Mouse (Mus musculus) ovary, postnatal 10 days (tissue): ENCODE measurements around the gene Zfp704.

ENCODE experiments used
- DNase-seq: peaks from one replicate; pipeline ENCODE4 v3.0.0; 2022; ENCODE audit warnings: low spot score

The Zfp704 gene

DNA sequence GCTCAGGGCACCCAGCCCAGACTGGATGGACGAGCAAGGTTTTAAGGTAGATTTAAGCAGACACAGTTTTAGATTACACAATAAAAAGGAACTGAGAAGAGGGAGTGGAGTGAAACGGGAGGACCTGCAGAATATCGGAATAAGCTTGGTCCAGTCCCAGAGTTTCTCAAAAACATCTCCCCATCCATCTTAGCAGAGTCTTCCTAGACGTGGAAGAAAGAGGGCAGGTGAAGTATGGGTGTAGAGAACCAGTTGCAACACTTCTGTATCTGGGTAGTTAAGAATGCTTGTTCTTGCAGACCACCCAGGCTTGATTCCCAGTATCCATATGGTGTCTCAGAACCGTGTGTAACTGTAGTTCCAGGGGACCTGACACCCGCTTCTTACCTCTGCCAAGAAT, 149.6 kb downstream of the Zfp704 start:
- DNase-seq: no peak

DNA sequence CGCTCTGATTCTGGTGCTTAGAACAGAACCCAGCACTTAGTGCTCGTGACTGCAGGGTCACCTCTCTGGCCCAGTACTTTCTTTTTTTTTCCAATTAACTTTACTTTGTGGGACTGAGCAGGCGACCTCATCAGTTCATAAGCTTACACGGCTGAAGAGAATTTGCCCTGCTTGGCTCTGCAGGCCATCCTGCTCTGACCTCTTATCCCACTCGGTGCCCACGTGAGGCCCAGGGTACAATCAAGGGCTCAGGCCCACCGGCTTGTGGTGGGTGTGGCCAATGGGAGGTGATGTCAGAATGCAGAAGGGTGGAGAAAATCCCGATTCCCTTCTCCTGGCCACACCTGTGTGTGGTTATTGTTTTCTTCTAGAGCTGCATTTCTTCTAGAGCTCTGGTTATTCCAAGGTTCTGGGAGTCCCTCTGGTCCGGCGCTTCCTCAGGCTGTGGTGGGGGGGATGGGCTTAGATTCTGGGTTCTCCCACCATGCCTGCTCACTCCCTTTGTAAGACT, 153.4 kb downstream of the Zfp704 start:
- no peak for DNase-seq

DNA sequence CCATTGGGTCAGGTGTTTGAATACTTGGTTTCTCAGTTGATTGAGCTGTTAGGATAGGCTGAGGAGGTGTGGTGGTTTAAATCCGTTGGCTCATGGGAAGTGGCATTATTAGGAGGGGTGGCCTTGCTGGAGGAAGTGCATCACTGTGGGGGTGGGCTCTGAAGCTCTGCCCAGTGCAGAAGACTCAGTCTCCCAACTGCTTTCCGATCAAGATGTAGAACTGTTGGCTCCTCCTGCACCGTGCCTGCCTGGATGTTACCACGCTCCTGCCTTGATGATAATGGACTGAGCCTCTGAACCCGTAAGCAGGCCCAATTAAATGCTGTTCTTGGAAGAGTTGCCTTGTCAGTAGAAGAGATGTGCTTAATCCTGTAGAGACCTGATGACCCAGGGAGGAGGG, 154.5 kb downstream of the Zfp704 start:
- DNase-seq: no peak

DNA sequence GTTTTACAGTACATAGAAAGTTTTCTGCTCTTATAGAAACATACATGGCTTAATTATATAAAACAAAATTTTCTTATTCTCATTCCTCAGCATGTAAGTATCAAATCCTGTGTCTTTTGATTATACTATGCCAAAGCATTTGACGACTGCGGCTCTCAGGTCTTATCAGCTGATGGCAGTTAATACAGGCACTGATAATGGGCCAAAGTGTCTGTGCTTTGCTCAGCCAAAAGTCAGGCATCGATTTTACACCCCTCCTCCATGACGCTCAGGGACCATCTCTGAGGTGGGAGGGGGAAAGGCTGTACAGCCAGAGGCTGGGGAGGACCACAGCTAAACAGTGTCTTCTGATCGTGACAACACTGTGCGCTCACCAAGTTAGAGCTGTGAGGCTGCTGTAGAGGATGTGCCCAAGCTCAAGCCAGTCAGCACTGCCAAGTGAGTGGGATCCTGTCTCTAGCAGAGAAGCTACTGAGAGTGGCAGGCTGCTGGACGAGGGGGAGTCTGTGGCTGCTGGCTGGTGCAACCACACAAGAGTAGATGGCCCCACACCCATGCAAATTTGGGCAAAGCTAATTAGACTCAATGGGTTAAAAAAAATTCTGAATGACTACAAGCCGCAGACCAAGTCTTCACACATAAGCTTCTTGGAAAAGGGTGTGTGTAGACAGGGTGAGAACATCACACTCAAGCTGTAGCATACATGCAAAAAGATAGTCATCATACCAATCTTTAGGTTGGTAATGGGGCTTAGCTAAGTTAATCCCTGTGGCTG, 155.1 kb downstream of the Zfp704 start:
- no peak for DNase-seq

DNA sequence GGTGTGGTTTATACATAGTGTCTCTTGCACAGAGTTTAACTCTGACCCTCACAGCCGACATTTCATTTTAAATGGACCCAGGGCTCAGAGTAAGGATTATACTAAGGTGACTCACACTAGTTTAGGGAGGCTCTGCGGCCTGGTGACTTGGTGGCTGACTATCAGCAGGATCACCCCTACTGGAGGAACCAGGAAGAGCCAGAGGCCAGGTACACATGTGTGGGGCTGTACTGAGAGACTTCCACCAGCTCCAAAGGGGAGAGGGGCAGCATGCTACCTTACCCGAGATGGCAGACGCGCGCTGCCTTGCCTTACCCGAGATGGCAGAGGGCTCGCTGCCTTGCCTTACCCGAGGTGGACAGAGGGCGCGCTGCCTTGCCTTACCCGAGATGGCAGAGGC, 159.4 kb downstream of the Zfp704 start:
- no peak for DNase-seq

DNA sequence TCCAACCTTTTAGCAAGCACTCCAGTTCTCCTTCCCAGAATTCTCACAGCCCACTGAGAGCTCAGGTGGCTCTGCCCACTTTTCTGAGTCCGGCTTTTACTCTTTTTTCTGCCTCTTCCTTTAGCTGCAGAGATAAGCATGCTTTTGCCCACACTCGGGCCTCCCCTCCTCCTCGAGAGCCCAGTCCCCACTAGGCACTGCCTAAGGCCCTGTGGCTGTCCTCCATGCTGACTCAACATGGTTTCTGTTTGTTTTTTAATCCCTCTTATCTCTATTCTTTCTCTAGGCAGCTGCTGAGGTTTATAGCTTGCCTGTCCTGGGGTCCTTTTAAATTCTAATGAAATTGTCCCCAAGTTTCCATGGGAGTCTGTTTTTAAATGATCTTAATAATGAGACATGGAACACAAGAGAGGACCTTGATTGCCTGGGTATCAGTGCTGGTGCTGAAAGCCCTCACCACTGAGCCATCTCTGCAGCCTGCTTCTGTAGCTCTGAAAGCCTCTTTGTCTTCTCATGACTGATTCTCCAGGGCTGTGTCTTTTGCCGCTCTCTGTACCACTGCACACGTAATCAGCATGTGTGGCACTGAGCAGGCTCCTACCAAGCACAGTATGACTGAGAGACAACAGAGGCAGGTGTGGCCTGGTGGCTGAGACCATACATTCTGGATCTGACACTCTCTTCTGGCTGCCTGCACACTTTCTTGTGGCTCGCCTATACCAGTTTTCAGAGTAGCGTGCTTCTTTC, 160.5 kb downstream of the Zfp704 start:
- no peak for DNase-seq

DNA sequence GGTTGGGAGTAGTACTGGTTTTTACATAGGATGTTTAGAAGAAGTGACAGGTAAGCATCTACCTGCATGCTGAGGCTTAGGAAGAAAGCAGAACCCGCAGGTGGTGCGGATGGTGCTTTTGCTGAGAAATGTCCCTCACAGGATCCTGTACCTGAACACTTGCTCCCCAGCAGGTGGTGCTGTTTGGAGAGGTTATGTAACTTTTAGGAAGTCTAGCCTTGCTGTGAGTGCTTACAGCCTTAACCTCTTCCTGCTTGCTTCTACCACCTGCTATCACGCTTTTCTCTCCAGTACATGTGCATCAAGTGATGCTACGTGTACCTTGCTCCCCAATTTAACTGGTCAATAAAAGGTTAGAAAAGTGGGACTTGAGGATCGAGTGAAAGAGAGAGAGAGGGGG, 161.3 kb downstream of the Zfp704 start:
- no peak for DNase-seq

DNA sequence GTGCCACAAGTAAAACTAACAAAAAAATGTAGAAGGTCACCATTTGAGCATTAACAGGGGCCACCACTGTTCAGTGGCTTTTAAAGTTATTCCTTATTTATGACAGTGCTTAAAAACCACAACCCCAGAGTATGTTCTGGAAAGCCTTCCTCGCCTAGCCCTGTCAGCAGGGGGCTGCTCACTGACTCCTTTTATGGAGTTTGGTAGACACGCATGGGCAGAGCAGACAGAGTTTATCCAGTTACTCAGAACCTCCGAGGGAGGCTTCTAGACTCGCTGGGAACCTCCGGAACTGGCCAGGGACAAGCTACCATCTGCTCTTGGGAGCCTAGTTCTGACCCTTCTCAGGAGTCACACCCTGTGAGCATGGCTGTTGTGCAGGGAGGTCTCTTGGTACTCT, 165.3 kb downstream of the Zfp704 start:
- DNase-seq: no peak

DNA sequence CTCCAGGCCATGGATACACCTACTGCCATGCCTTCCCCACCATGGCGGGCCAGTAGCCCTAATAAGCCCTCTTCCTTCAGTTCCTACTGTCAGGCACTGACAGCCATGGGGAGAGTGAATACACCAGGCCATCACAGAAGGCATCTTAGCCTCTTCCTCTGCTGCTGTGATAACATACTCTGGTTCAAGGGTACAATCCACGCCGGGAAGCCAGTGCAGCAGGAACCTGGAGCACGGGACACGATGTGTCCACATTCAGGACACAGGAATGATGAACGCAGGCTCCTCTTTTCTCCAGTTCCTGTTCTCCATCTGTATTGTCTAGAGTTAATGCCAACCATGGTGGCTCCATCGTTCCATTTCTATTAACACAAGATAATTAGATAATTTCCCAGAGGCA, 165.9 kb downstream of the Zfp704 start:
- no peak for DNase-seq

DNA sequence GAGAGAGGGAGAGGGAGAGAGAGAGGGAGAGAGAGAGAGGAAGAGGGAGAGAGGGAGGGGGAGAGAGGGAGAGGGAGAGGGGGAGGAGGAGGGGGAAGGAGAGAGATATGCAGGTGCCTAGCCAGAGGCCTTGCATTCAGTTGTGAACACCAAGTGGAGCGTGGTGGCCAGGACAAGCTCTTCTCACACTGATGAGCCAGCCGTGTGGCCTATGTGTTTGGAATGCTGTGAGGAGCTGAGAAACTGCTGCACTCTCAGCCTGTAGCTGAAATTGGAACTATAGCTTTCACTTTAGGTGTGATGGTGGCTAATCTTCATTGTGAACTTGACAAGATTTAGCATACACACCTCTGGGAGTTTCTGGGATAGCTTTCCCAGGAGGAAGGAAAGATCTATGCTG, 166.4 kb downstream of the Zfp704 start:
- DNase-seq: no peak

DNA sequence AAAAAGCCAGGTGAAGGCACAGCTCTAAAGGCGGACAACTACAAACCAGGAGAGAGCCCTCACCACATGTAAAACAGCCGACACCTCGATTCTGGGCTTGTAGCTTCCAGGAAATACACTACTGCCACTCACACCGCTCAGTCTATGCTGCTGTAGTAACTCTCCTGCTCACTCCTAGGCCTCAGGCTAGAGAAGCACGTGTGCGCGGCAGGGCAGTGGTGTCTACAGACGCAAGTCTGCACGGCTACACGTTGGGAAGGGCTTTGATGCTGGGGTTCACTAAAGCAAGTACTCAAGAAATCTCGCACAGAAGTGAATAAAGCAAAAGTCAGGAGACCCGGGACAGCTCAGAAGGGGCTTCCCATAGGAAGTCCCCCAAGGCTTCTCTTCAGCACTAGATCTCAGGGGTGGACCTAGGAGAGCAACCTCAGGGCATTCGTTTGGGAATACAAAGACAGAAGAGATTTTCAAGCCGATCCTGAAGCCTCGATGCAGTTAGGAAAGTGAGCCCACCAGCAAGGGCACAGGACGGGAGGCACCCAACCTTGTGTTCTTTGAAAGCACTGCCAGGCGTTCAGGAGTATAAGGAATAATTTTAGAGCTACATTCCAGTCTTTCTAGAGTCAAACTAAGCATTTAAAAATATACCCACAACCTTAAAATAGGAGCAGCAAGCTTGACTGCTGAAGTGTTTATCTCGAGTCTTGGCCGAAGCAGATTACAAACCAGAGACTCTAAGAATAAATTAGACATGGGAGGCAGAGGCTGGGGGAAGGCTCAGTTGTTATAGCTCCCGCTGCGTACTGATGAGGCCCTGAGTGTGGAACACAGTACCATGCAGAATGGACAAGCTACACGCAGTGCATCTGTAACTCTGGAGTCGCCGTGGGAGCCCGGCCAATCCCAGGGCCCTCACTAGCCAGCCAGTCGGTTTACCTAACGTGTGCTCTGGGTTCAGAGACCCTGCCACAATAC, 168.0 kb downstream of the Zfp704 start:
- no peak for DNase-seq

DNA sequence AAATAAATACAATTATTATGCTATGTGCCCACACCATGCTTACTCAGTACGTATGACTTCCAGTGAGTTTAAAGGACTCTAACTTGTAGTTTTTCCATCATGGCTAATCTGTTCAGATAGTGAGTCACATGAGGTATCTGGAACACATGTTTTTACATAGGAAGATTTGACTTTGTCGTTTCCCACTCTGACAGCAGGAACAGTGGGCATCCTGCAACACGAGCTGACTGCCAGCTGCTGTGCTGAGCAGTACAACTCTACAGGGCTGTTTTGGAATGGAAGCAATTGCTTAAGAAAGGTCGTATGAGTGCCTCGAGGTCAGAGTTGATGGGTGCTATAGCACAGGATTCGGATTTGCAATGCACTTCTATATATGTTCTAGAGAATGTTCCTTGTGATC, 169.4 kb downstream of the Zfp704 start:
- no peak for DNase-seq

DNA sequence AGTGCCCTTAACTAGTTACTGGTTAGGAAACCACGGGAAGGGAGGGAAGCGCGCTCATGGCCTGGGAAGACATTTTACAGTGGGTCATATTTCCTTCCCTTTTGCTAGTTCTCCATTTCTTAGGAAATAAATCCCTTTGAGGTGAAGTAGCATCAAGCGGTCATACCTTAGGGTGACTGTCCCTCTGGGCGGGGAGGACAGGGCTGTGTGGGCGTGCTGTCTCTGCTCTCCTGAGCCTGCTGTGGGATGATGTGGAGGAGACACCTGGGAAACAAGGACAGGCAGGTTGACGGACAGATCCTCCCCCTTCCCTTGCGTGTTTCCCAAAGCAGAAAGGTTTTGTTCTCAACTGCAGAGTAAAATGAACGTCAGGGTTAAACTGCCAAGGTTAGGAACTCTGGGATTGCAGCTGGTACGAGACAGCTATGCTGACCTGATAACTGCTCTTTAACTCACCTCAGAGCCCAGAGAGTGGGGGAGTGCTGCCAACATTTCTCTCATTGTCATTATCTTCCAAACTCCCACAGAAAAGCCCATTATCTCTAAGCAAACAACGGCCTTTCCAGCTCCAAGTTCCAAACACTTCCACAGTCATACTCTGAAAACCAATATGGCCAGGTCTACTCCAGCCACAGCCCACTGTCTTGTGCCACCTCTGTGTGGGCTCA, 170.1 kb downstream of the Zfp704 start:
- DNase-seq: no peak

DNA sequence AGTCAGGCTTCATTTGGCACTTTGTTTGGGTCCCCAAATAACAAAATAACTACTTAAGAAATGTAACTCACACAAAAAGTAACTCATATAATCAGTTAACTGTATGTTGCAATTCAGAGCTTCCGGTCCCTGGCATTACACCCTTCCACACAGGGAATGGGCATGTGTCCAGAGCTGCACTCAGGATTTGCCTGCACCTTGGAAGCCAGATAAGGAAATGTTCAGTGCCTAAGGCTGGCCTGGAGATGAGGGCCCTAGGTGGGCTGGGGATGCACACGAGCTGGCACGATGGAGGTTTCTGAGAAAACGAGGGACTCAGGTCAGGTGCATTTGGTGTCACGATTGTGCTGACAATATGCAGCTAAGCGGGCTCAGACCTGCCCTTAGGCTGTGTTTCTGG, 173.6 kb downstream of the Zfp704 start:
- DNase-seq: no peak

DNA sequence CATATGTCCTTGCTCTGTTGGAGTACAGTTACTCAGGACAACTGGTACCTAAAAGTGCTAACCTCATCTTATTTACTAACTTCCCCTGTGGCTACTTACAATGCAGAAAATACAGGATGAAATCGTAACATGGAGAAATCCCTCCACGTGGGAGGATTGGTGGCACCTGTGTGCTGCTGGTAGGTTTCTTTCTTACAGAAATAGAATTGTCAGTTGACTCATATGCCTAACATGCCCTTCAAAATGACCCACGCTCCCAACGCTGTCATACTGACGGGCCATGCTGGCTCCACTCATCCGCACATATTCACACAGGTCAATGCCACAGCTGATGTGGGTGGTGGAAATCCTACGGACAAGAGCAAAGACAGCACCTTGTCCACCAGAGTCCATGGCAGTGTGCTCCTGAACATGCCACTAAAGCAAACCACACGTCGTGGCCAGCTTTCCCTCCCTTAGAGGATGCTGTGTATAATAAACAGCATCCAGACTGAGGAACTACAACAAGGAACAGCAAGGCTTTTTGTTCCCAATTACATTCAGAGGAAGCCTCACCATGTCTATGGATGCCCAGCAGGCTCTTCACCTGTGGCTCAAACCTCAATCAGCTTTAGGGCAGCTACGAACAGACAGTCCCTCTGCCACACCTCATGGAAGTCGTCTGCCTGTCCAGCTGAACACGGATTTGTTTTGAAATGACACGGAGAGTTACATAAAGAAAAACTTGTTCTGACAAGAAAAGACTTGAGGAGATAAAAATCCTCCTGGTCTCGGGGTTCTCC, 175.3 kb downstream of the Zfp704 start:
- no peak for DNase-seq

DNA sequence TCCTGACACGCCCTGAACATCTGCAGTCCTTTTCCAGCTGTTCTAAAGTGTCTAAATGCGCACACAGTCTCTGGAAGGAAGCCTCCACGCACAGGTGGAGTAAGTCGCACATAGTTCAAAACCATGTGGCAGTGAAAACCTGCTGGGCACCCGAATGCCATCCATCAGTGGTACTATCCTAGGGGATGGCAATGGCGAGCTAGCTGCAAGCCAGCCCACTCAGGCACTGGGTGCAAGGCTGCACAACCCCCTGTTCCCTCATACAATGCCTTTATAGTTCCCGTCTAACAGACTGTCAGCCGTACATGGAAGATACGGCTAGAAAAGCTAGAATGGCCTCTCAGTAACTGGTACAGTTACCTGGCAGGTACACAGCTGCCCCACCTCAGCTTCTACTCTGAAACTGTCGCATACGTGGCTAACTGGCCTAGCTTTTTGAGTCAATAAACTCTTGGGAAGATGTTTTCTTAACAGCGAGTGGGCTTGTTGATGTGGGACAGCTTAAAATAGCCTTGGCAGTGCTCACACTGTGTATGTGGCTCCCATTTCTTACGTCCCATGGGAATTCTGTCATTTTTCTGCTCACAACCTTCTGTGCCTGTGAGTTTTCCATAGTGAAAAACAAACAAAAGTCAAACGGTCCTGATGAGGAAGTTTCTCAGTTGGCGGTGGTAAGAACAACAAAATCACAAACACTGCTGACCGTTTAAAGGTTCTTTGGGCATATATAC, 176.9 kb downstream of the Zfp704 start:
- DNase-seq: no peak

DNA sequence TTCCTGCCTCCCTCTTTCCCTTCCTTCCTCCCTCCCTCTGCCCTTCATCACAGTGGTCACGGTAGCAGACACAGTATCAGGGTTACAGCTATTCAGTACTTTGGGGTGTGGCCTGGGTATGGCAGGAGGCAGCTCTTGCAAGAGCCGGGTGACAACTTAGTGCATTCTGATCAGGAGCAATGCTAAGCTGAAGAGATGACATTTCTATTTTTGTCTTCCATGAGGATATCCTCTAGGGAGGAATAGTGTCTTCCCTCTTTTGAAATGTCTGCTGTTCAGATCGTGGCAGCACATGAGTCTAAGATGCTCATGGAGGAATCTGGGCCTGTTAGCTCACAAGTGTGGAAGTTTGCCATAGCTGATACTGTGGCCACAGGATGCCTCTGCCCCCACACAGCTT, 177.7 kb downstream of the Zfp704 start:
- no peak for DNase-seq

DNA sequence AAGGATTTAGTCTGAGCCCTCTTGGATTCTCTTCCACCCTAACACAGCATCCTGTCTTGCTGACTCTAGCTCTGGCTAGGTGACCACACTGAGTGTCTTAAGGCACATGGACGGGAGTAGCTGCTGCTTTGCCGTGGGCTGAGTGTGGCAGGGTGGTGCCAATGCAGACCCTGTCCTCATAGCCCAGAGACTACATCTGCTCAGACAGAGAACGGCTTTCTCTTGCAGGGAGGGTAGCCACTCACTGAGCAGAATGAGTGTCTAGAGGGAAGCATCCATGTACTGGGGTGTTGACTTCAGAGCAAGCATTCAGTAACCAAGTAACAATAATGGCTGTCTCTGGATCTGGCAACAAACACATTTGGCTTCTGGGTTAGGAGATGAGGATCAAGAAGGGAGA, 179.9 kb downstream of the Zfp704 start:
- DNase-seq: no peak

DNA sequence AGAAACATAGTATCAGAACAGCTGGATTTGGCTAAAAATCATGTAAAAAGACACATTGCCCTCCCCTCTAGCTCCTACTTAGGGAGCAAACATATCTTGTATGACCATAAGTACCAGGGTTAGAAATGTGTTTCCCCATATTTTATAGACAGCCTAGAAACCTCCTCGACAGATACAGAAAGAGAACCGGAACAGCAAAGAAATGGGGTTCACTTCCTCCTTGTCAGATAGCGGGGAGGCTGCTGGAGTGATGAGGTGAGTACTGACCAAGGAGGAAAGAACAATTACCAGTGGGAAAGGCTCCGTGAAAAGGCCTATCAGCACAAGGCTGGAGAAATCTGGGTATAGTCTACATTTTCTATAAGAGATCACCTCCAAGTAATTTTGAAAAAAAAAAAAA, 182.1 kb downstream of the Zfp704 start:
- DNase-seq: no peak

DNA sequence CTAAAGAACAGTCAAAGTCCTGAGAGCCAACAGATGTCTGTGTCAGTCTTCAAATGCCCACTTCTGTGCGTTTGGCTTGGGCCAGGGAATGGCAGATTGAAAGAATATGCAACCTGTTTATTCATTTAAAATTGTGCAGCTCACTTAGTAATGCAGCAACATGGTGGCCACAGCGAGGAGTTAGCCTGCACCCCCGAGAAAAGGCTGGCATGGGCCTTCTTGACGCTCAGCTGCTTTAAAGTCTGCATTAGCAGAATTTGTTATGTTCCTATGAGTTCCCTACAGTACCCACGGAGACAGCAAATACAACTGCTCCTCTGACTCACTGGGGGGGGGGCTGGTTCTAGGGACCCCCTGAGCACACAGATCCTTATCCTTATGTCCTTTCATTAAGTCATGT, 184.2 kb downstream of the Zfp704 start:
- no peak for DNase-seq
